10 mouse cellular contexts compared by ENCODE assay signal in the genomic region with DNA sequence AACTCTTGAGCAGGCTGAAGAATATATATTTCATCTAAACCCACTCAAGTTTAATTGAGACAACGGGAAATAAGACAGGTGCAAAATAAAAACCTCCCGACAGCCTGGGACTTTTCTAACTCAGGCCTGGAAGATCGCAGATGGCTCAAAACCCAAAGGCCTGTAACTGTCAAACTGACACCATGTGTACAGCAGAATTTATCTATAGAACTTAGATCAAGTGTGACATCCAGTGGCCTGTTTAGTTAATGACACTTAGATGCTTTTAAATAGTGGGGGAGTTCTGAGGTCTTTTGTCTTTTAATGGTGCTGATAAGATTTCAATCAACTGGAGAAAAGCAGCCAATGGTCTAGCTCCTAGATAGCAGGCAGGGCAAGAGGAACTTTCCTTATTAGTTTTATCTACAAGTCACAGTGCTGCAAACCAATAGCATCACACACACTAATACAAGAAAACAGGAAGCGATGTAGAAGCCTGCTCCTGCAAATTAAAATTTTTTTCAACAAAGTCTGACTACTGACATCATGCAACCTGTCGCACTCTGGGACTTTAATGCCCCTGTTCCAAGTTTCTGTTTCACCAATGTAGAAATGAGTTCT.
DNase-seq lines count a peak whose midpoint lies in the region; ATAC-seq and TF ChIP-seq lines count a peak whose summit lies in the region.
"Had no signal": no experiment of that assay in that cellular context is flagged by ENCODE, and none has a peak within 500 bp of the region (broad histone marks: within the 10 kb centered on the region; RNA-seq: fewer than 3 reads in every experiment).

No protein-coding gene starts in this region.

- H3K4me1 ChIP-seq in kidney, adult 2 months (ENCODE audit: control insufficient read depth, insufficient read depth, low read length): no peaks in the 10 kb centered on the region
- no peaks in the 10 kb centered on the region for H3K4me1 ChIP-seq in kidney, embryonic 15.5 days

- no peak overlapping the region for H3K27ac ChIP-seq in kidney, adult 2 months (ENCODE audit: insufficient read depth, low read depth, low read length)
- H3K27ac ChIP-seq in kidney, embryonic 15.5 days: no peak overlapping the region
- H3K27ac ChIP-seq: macrophage had no signal

- no peaks in the 10 kb centered on the region for H3K36me3 ChIP-seq in kidney, adult 2 months (ENCODE audit: control insufficient read depth, insufficient read depth, low read length)
- no peaks in the 10 kb centered on the region for H3K36me3 ChIP-seq in kidney, embryonic 15.5 days

- H3K9ac ChIP-seq in kidney, embryonic 15.5 days: no peak overlapping the region

- TF ChIP-seq POLR2A in kidney, adult 2 months (IDR thresholded peaks at IDR 0.05; ENCODE audit: low read depth, low read length): no peak

- no peak for DNase-seq in kidney, adult 2 months
- DNase-seq in CD4-positive, CD25-positive, alpha-beta regulatory T cell, adult 2 months (ENCODE audit: low read depth, low spot score): peak; percentile 72
- peak; percentile 76 for DNase-seq in MEL-GATA-1-ER (ENCODE audit: extremely low read depth, low read depth)
- DNase-seq in induced T-regulatory cell, adult 2 months (ENCODE audit: low read depth): peak; percentile 65
- no peak for DNase-seq in left cerebral cortex, adult 11 months (ENCODE audit: low spot score)
- DNase-seq in left cerebral cortex, postnatal 36 days (ENCODE audit: low spot score in 2 of 2): no peak
- DNase-seq: kidney, postnatal 4 days; right cerebral cortex, postnatal 14 days had no signal

- 0 out of 2 replicates have a peak, but pooled peaks have one; percentile 1 for TF ChIP-seq CTCF in kidney, adult 2 months (conservative IDR thresholded peaks at IDR 0.05; ENCODE audit: insufficient read depth, insufficient read length, low read depth, low read length)

- WGBS in kidney, adult 2 months: 59% methylated on average over 5 of the region's 5 CpGs
- WGBS in kidney, embryonic 15.5 days: 62% methylated on average over 5 of the region's 5 CpGs

- H3K4me2 ChIP-seq in kidney, embryonic 15.5 days: no peak overlapping the region

- ATAC-seq in kidney, embryonic 15.5 days (replicated peaks; ENCODE audit: low FRiP score): no peak

- H3K9me3 ChIP-seq in kidney, embryonic 15.5 days (replicated peaks): no peaks in the 10 kb centered on the region

- no peaks in the 10 kb centered on the region; the same call in 1 of the 2 replicates for H3K27me3 ChIP-seq in kidney, adult 2 months (replicated peaks; ENCODE audit: control insufficient read depth, insufficient read depth, low read length)
- H3K27me3 ChIP-seq in kidney, embryonic 15.5 days: no peaks in the 10 kb centered on the region; the same call in 1 of the 2 replicates

- intact Hi-C loops in left cerebral cortex, postnatal 36 days (cut with DNase I): loop anchor here (10.0 kb wide), 1 partner anchor 203 kb away; the partner anchor contains the start of gene Prkg1

- no peak overlapping the region for H3K4me3 ChIP-seq in kidney, adult 2 months (ENCODE audit: insufficient read depth, low read depth, low read length)
- H3K4me3 ChIP-seq in kidney, embryonic 15.5 days (replicated peaks): no peak overlapping the region

Comparison
In these comparisons a context has a peak if more than half of its experiments do, and no peak if none do; other contexts are left out.
1. DNase-seq: peak in CD4-positive, CD25-positive, alpha-beta regulatory T cell, adult 2 months (single experiment), MEL-GATA-1-ER (single experiment) and induced T-regulatory cell, adult 2 months (single experiment); none in kidney, adult 2 months (single experiment), left cerebral cortex, adult 11 months (single experiment) and left cerebral cortex, postnatal 36 days (0 of 2).